Mouse (Mus musculus) testis, adult 2 months (tissue): Measurements from ENCODE around the gene Gm13694. TPM values are rescaled to one million over a fixed set of nuclear protein-coding genes. Genes with fewer than 3 reads are reported as not detected.
"Not testable (repeated sequence)": the region's sequence is repeated elsewhere in the genome, so short reads cannot be mapped to it uniquely, and the experiment has no call there.

Experiments used
- H3K27ac ChIP-seq: fragments of 200-500 bp; 2 replicates; pipeline ENCODE4 v1.5.1; 2012; ENCODE audit warnings: low read depth, low read length; ENCODE audit not compliant: control insufficient read depth, insufficient read depth
- H3K27me3 ChIP-seq: fragments of 200-500 bp; 2 replicates; pipeline ENCODE4 v1.6.1; 2012; ENCODE audit warnings: mild to moderate bottlenecking, low read length, moderate library complexity; ENCODE audit not compliant: control insufficient read depth, insufficient read depth
- H3K36me3 ChIP-seq: fragments of 200-500 bp; 2 replicates; pipeline ENCODE4 v1.6.1; 2012; ENCODE audit warnings: mild to moderate bottlenecking, low read length; ENCODE audit not compliant: control insufficient read depth, insufficient read depth
- H3K4me1 ChIP-seq: fragments of 200-500 bp; 2 replicates; pipeline ENCODE4 v1.6.1; 2012; ENCODE audit warnings: low read length; ENCODE audit not compliant: control insufficient read depth, insufficient read depth
- H3K4me3 ChIP-seq: fragments of 200-500 bp; 2 replicates; pipeline ENCODE4 v1.5.1; 2012; ENCODE audit warnings: low read depth, mild to moderate bottlenecking, low read length, moderate library complexity, mixed read lengths; ENCODE audit not compliant: control insufficient read depth
- CTCF ChIP-seq: fragments of 200-500 bp; IDR thresholded peaks from 2 replicates; pipeline ENCODE4 v1.5.1; 2012; ENCODE audit warnings: low read depth, mild to moderate bottlenecking, inconsistent platforms, low read length, moderate library complexity; ENCODE audit not compliant: control insufficient read depth, insufficient read depth, insufficient replicate concordance
- POLR2A ChIP-seq: fragments of 200-500 bp; IDR thresholded peaks from 2 replicates; pipeline ENCODE4 v1.6.1; 2012; ENCODE audit warnings: low read depth, mild to moderate bottlenecking, inconsistent platforms, low read length, moderate library complexity; ENCODE audit not compliant: control insufficient read depth
- polyA plus RNA-seq: library from polyadenylated mRNA; depleted of rRNA; stranded (reverse); fragments of >200 nt; gene quantifications from 2 replicates; pipeline ENCODE4 v1.2.3, GENCODE M21; 2012

Gene Gm13694
- polyA plus RNA-seq, 1 experiment, result 0.06 TPM

DNA sequence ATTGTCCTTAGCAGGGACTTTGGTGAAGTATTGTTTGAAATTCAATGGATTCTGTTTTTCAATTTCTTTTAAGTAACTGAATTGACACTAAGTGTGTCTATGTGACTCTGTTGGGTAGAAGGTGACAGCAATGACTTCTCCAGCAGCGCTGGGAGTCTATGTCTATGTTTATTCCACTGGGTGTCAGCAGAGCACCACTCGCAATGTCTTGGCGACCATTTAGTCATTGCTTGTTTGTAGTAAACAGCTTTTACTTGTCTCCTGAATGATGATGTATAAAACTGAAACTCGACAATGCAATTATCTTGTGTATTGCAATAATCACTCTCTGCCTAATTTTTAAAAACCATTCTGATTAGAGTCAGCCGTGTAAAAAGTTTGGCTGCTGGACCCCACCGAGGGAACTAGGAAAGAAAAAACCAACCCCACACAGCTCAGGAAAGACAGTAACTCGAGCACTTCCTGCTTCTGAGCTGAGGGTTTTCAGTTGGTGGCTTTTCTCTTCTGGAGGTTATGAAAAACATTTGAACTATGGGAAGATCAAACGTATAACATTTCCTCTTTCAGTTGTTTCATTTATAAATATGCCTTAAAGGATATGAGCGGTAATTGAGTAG is 15.0 kb downstream of the Gm13694 start:
- not testable (repeated sequence) for H3K27ac ChIP-seq, H3K36me3 ChIP-seq, H3K4me1 ChIP-seq, H3K27me3 ChIP-seq, H3K4me3 ChIP-seq

DNA sequence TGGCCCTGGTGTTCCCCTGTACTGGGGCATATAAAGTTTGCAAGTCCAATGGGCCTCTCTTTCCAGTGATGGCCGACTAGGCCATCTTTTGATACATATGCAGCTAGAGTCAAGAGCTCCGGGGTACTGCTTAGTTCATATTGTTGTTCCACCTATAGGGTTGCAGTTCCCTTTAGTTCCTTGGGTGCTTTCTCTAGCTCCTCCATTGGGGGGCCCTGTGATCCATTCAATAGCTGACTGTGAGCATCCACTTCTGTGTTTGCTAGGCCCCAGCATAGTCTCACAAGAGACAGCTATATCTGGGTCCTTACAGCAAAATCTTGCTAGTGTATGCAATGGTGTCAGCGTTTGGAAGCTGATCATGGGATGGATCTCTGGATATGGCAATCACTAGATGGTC is 15.8 kb downstream of the Gm13694 start:
- not testable (repeated sequence) for H3K4me3 ChIP-seq, H3K27ac ChIP-seq, H3K27me3 ChIP-seq, H3K36me3 ChIP-seq, H3K4me1 ChIP-seq

DNA sequence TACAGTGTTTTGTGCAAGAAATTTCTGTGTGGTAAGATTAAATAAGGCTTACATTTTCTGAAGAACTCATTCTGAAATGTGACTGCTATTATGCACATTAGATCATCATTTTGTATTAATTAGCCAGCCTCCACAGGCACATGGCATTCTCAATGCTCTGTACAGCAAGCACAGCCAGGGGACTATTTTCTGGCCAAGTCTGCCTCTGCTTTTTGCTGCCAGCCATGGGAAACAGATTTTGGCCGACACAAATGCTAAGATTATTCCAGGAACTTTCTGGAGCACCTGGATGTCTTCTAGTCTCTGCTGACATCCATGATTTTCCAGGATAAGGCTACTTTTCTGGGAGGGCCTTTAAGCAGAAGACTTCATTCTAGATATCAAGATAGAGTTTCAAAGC is 30.2 kb downstream of the Gm13694 start:
- no peak overlapping the region for H3K4me3 ChIP-seq
- TF ChIP-seq POLR2A, result no peak
- TF ChIP-seq CTCF, result no peak
- H3K4me1 ChIP-seq, result no peaks in the 10 kb centered on the region
- no peaks in the 10 kb centered on the region for H3K36me3 ChIP-seq
- no peak overlapping the region for H3K27ac ChIP-seq
- H3K27me3 ChIP-seq, result no peaks in the 10 kb centered on the region

DNA sequence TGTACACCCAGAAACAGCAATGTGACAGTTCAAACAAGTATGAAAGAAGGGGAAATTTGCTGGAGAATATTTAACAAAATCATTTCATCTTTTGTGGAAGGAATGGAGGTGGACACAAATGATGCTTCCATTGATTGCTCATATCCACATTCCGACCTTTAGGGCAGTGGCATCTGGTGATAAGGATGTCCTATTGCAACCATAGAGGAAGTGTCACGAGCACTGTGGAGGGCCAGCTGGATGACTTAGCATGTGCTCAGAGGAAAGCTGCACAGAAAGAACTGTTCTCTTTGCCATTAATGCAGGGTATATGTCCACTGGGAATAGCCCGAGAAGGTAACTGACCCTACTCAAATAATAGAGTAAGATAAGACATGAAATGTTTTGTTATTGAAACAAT is 31.1 kb downstream of the Gm13694 start:
- Histone ChIP-seq H3K27me3 (no peaks in the 10 kb centered on the region), H3K36me3 (no peaks in the 10 kb centered on the region), H3K4me3 (no peak overlapping the region), H3K4me1 (no peaks in the 10 kb centered on the region), H3K27ac (no peak overlapping the region)
- TF ChIP-seq CTCF (no peak), POLR2A (no peak)

DNA sequence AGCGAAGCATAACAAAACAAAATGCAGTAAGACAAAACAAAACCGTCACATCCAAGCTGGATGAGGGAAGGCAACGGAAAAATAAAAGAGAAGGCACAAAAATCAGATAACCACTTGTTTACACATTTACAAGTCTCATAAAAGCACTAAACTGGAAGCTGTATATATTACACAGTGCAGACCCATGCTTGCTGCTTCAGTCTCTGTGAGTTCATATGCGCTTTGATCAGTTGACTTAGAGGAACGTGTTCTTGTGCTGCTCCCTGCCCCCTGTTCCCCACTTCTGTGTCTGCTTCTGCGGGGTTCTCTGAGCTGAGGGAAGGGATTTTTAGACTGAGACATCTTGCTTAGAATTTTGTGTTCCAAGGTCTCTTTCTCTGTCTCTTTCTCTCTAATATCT is 35.8 kb downstream of the Gm13694 start:
- Histone ChIP-seq H3K4me1 (no peaks in the 10 kb centered on the region), H3K27ac (no peak overlapping the region), H3K36me3 (no peaks in the 10 kb centered on the region), H3K4me3 (no peak overlapping the region), H3K27me3 (no peaks in the 10 kb centered on the region)
- TF ChIP-seq POLR2A (no peak), CTCF (no peak)

DNA sequence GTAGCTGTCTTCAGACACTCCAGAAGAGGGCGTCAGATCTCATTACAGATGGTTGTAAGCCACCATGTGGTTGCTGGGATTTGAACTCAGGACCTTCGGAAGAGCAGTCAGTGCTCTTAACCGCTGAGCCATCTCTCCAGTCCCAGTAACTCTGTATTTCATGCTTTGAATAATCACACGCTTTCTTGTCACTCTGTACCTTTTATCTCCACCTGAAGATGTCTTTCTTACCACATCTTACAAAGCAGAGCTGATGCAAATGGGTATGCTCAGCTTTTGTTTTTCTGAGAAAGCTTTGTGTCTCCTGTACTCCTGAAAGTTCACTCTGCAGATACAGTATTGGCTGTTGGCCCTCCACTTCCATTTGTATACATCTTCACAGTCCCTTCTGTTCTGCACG is 37.6 kb downstream of the Gm13694 start:
- not testable (repeated sequence) for H3K36me3 ChIP-seq, H3K27ac ChIP-seq, H3K4me1 ChIP-seq, H3K4me3 ChIP-seq, H3K27me3 ChIP-seq

DNA sequence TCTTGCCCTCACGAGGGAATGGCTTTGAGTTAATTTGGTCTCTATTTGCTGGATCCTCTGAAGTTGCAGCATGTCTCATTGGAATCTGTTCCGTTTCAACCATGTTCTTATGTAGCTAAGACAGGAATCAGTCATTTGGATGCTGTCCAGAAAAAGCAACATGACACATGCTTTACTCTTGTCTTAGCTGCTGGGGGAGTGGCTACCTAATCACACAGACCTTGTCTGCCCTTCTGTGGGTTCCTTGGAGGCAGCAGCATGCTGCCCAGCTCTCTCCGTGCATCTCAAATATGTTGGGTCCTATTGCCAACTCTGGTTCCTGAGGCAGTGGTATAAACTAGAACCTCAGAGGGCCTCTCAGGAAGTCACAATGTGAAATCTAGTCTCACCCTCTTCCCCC is 39.6 kb downstream of the Gm13694 start:
- Histone ChIP-seq H3K4me3 (no peak overlapping the region), H3K27ac (no peak overlapping the region), H3K27me3 (no peaks in the 10 kb centered on the region), H3K4me1 (no peaks in the 10 kb centered on the region), H3K36me3 (no peaks in the 10 kb centered on the region)
- no peak for TF ChIP-seq POLR2A
- TF ChIP-seq CTCF, result no peak

DNA sequence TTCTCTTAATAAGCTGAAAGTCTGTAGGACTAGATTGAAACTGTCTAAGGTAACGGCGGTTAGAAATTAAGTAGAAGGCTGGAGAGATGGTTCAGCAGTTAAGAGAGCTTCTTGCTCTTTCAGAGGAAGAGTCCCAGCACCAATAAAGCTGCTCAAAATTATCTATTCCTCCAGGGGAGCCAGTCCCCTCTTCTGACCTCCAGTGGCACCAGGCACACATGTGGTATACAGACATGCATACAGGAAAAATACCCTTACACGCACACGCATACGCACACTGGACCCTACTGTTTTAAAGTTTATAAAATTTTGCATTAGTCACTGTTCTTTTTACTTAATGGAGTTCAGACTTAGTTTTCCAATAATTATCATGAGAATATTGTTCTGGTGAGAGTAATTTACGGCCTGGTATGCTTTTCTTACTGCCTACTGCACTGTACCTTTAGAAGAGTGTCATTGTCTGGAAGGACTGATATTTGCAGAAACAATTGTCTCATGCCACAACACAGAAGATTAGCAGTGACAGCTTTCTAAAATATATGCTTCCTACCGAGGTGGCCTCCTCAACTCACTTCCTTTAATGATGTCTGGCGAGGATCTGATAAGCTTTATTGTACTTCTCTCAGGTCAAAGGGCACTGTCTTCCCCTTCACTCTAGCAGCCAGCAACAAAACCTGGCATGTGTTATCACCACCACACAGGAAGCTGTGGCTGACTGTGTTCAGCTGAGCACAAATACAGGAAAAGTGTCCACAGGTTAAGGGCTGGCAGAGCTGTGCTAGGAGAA is 41.0 kb downstream of the Gm13694 start:
- Histone ChIP-seq H3K4me3 (no peak overlapping the region), H3K27ac (no peak overlapping the region), H3K4me1 (no peaks in the 10 kb centered on the region), H3K27me3 (no peaks in the 10 kb centered on the region), H3K36me3 (no peaks in the 10 kb centered on the region)
- TF ChIP-seq CTCF (no peak), POLR2A (no peak)
